Mouse (Mus musculus): ENCODE data around the gene Eif4a2.
A peak's percentile ranks its signal among the peaks of the same experiment; 100 is the strongest.
"Not testable (repeated sequence)": the region's sequence is repeated elsewhere in the genome, so short reads cannot be mapped to it uniquely, and the experiment has no call there.

Gene Eif4a2

GRCm38 (mm10) chr16:23107231-23107942 lies at the start of gene Eif4a2:
Eif4a2 (plus strand) TSS chr16:23107444.
- peak; percentile 92 to 93 for DNase-seq (ENCODE audit: low spot score in 2 of 2)

GRCm38 (mm10) chr16:23057668-23058447 lies 49.4 kb upstream of the Eif4a2 start, which contains the start of gene Kng1:
Kng1 (plus strand) TSS chr16:23057865.
- not testable (repeated sequence) for DNase-seq (ENCODE audit: low spot score in 2 of 2)

GRCm38 (mm10) chr16:23059630-23060029 lies 47.6 kb upstream of the Eif4a2 start:
- DNase-seq (ENCODE audit: low spot score in 2 of 2), result not testable (repeated sequence)

GRCm38 (mm10) chr16:23060781-23061325 lies 46.4 kb upstream of the Eif4a2 start:
- DNase-seq (ENCODE audit: low spot score in 2 of 2), result not testable (repeated sequence)

DNA sequence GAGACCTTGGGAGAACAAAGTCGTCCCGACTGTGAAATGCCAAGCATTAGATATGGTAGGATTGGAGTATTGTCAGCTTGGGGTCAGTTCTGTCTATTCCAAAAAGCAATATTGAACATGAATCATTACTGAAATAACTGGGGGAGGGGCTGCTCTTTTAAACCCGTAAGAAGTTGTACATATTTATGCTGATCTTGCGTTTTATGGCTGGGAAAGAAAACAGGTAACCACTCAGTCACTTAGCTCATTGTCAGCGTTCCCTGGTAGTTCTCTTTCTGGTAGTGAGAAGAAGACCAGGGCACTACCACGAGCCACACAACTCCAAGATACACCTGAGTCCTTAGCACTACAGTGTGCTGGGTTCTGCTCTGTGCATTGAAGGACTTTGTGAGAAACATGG lies 29.7 kb upstream of the Eif4a2 start:
- not testable (repeated sequence) for DNase-seq (ENCODE audit: low spot score in 2 of 2)

DNA sequence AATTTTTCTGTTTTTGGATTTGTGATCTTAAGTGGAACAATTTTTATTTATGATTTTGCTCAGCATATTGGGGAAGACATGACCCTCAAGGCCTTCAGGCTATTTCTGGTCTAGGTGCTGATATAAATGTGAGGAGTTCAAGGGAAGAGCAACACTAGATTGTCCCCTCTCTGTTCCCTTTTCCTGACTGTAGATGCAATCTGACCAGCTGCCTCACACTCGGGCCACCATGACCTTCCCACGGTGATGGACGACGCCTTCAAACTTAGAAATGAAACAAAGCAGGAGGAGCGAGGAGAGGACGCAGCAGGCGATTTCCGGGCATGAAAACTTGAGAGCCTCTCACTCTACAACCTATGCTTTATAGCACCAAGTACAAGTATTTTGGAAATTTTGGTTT lies 20.1 kb upstream of the Eif4a2 start:
- not testable (repeated sequence) for DNase-seq (ENCODE audit: low spot score in 2 of 2)

- not testable (repeated sequence) for DNase-seq (ENCODE audit: low spot score in 2 of 2)
Observed at GRCm38 (mm10) chr16:23087712-23088111, 19.5 kb upstream of the Eif4a2 start.

DNA sequence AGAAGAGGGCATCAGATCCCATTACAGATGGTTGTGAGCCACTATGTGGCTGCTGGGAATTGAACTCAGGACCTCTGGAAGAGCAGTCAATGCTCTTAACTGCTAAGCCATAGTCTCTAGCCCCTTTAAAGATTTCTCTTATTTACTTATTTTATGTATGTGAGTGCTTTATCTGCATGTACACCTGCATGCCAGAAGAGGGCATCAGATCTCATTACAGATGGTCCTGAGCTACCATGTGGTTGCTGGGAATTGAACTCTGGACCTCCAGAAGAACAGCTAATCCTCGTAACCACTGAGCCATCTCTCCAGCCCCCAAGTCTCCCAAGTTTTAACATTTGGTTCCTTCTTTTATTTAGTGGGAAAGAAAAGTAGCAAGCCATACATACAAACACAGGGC lies 18.8 kb upstream of the Eif4a2 start:
- not testable (repeated sequence) for DNase-seq (ENCODE audit: low spot score in 2 of 2)

- DNase-seq (ENCODE audit: low spot score in 2 of 2), result not testable (repeated sequence)
Observed at GRCm38 (mm10) chr16:23091345-23091744, 15.9 kb upstream of the Eif4a2 start.

- no peak for DNase-seq (ENCODE audit: low spot score in 2 of 2)
Observed at GRCm38 (mm10) chr16:23093321-23093953, 13.8 kb upstream of the Eif4a2 start.

- DNase-seq (ENCODE audit: low spot score in 2 of 2), result no peak
Observed at GRCm38 (mm10) chr16:23094136-23094535, 13.1 kb upstream of the Eif4a2 start.

- DNase-seq (ENCODE audit: low spot score in 2 of 2), result not testable (repeated sequence)
Observed at GRCm38 (mm10) chr16:23095581-23095980, 11.7 kb upstream of the Eif4a2 start.

- DNase-seq (ENCODE audit: low spot score in 2 of 2), result not testable (repeated sequence)
Observed at GRCm38 (mm10) chr16:23096886-23097285, 10.4 kb upstream of the Eif4a2 start.

DNA sequence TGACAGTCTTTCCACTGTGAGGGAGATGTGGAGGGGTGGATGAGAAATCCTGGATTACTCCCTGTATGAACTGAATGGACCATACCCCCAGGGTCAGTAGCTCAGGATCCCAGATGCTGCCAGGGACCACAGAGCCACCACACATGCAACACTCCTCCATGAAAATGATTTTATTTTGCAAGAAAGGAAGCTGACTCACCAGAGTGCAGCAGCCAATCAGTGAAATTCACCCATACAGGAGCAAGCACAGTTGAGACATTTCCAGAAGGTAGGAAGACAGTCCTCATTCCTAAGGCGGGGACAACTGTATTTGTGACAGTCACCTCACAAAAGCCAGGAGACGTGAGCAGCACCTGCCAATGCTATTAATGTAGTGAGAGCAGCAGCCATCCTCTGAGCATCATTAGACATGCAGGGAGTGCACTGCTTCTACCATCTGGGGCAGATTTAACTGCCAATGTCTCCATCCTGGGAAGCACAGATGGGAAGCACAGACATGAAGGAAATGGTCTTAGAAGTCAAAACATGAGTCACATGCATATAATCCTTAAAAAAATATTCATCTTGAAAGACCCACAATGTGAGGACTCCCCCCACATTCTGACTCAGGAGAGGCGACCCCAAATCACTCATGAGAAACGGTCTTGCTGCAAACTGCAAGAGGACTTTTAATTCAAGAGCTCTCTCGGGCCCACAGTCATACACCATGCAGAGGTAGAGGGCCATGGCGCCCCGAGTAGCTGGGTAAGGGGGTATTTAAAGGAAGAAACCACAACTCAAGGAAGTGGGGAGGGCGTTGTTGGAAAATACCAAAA lies 9.7 kb upstream of the Eif4a2 start:
- not testable (repeated sequence) for DNase-seq (ENCODE audit: low spot score in 2 of 2)

GRCm38 (mm10) chr16:23098105-23098452 lies 9.2 kb upstream of the Eif4a2 start:
- not testable (repeated sequence) for DNase-seq (ENCODE audit: low spot score in 2 of 2)

DNA sequence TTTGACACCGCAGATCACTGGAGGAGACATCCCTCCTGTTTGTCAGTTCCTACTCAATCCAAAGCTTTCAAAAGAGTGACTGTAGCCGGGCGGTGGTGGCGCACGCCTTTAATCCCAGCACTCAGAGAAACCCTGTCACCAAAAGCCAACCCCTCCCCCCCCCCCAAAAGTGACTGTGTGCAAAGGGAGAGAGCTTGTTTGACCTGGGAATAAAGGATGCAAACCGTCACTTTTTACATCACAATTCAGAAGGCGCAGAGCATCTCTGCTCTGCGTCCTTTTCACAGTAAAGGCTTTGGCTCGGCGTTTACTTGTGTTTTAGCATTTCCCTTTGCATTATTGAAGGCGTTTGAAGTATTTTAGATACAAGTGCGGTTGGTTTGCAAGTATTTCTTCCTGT lies 7.6 kb upstream of the Eif4a2 start:
- no peak for DNase-seq (ENCODE audit: low spot score in 2 of 2)

DNA sequence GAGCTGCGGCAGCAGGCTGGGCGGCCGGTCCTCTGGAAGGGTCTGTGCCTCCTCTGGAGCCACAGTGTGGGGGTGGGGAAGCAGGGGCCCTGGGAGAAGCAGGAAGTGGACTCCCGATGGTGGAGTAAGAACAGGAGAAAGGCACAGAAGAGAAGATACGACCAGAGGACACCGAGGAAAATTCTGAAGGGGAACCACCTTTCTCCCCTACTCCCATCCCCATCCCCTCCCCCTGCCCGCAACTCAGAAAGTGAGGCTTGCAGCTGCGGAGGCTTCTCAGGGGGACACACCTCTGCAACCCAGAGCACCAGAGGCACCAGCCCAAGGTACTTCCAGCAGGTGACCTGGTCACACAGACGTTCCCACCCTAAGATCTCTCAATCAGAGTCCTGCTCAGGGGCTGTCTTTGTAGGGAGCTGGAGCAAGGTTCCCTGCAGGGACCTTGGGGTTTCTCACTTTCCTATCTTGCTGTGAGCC lies 7.1 kb upstream of the Eif4a2 start:
- no peak for DNase-seq (ENCODE audit: low spot score in 2 of 2)

- DNase-seq (ENCODE audit: low spot score in 2 of 2), result no peak
Observed at GRCm38 (mm10) chr16:23100613-23101012, 6.6 kb upstream of the Eif4a2 start.

GRCm38 (mm10) chr16:23102340-23103037 lies 4.8 kb upstream of the Eif4a2 start:
- no peak for DNase-seq (ENCODE audit: low spot score in 2 of 2)

DNA sequence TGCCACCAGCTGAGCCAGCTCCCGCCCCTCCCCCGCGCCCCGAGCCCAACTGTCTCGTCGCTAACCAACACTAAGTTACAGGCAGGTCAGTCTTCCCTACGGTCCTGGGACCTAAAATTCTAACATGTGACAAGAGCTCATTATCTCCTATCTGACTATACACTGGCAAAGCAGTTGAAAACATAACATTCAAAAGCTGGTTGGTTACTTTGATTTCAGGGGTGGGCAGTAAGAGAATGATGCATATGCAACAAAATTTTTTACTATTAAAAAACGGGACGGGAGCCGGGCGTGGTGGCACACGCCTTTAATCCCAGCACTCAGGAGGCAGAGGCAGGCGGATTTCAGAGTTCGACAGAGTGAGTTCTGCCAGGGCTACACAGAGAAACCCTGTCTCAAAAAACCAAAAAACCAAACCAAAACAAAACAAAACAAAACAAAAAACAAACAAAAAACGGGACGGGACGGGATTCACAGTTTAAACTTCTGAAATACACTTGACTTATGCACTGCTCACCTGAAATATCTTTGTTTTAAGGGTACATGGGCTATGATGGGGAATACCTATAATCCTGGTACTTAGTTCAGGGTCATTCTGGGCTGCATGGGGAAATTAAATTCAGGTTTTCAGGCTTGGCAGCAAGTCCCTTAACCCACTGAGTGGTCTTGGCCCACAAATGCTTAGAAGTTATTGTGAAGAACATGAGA lies 4.1 kb upstream of the Eif4a2 start:
- DNase-seq (ENCODE audit: low spot score in 2 of 2), result no peak
